Mouse (Mus musculus) fibroblast of lung, adult 2 months (primary cell): ENCODE measurements at regions not wholly inside any gene's neighbourhood (a gene's known extent, or its start where the extent isn't known, plus 50 kb on each side); places are given as distances from the start of the nearest gene placed in this dataset.
"Not testable (repeated sequence)": the region's sequence is repeated elsewhere in the genome, so short reads cannot be mapped to it uniquely, and the experiment has no call there.

Source experiments
- DNase-seq: peaks from one replicate; pipeline ENCODE4 v3.0.0-alpha.2; 2011; ENCODE audit warnings: low read depth

- not testable (repeated sequence) for DNase-seq
These were observed 989.4 kb downstream of the Ankrd7 start for GRCm38 (mm10) chr6:19855476-19855875.

GRCm38 (mm10) chr6:19864101-19864500, 998.0 kb downstream of the Ankrd7 start:
- DNase-seq = no peak

GRCm38 (mm10) chr6:19869697-19870096, 1003.6 kb downstream of the Ankrd7 start:
- DNase-seq = no peak

- DNase-seq = no peak
These were observed 1045.1 kb downstream of the Ankrd7 start for GRCm38 (mm10) chr6:19911181-19911580.

- DNase-seq = not testable (repeated sequence)
These were observed 1075.7 kb downstream of the Ankrd7 start for GRCm38 (mm10) chr6:19941784-19942183.

- no peak for DNase-seq
These were observed 1078.2 kb downstream of the Ankrd7 start for GRCm38 (mm10) chr6:19944334-19944733.

GRCm38 (mm10) chr6:19945693-19946092, 1079.6 kb downstream of the Ankrd7 start:
- no peak for DNase-seq

GRCm38 (mm10) chr6:19975898-19976297, 1109.8 kb downstream of the Ankrd7 start:
- DNase-seq = no peak

GRCm38 (mm10) chr6:19991829-19992228, 1125.7 kb downstream of the Ankrd7 start:
- no peak for DNase-seq

- DNase-seq = no peak
These were observed 1162.3 kb downstream of the Ankrd7 start for GRCm38 (mm10) chr6:20028466-20028865.

- peak; percentile 23 for DNase-seq
These were observed 1171.7 kb downstream of the Ankrd7 start for GRCm38 (mm10) chr6:20037769-20038168.

GRCm38 (mm10) chr6:20078666-20079065, 1136.6 kb upstream of the Kcnd2 start:
- DNase-seq = no peak

- DNase-seq = no peak
These were observed 1123.0 kb upstream of the Kcnd2 start for GRCm38 (mm10) chr6:20092057-20092917.

GRCm38 (mm10) chr6:20133991-20134390, 1081.3 kb upstream of the Kcnd2 start:
- not testable (repeated sequence) for DNase-seq

- no peak for DNase-seq
These were observed 1077.8 kb upstream of the Kcnd2 start for GRCm38 (mm10) chr6:20137546-20137945.
